Mouse (Mus musculus) liver (tissue): ENCODE measurements at regions not wholly inside any gene's neighbourhood (a gene's known extent, or its start where the extent isn't known, plus 50 kb on each side); places are given as distances from the start of the nearest gene placed in this dataset.

Experiments
- DNase-seq: peaks from one replicate; pipeline ENCODE4 v3.0.0-alpha.2; 2020; ENCODE audit warnings: mixed read lengths

- no peak for DNase-seq
Observed at GRCm38 (mm10) chr13:72809226-72809625, 180.6 kb downstream of the Irx2 start.

DNA sequence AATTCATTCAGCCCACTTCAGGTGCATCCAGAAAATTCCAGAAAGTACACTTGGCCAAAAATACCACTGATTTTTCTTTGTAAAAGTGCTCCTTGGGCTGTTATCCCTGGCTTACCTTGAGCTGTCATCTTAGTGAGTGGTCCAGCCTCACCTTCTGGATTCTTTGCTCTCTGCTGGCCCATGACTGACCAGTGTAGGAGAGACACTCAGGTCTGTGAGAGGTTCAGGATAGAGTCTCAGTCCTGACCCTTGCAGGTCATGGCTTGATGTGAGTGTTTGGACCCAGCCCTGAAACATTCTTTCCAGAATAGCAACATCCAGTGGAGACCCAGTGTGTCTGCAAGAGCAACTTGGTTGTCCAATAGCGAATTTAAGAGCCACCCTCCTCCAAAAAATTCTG is 182.0 kb downstream of the Irx2 start:
- no peak for DNase-seq

DNA sequence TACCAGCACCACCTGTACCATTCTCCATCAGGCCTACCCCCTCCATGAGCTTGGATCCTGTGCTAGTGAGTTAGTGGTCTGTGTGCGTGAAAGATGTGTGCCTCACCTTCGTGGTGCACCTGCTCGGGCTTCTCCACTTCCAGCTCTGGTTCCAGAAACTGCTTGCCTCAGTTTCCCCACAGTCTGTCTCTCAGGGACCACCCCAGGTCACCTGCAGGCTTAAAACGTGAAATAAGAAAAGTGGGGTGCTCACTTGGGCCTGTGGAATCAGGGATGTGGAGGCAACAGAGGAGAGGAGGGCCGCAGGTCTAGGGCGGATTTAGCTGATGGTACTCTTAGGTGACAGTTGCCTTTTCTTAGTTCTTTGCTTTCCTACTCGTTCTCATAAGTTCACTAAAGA is 186.0 kb downstream of the Irx2 start:
- no peak for DNase-seq

GRCm38 (mm10) chr13:72815236-72815932 is 186.8 kb downstream of the Irx2 start:
- no peak for DNase-seq

- no peak for DNase-seq
Observed at GRCm38 (mm10) chr13:72815933-72816553, 187.4 kb downstream of the Irx2 start.

DNA sequence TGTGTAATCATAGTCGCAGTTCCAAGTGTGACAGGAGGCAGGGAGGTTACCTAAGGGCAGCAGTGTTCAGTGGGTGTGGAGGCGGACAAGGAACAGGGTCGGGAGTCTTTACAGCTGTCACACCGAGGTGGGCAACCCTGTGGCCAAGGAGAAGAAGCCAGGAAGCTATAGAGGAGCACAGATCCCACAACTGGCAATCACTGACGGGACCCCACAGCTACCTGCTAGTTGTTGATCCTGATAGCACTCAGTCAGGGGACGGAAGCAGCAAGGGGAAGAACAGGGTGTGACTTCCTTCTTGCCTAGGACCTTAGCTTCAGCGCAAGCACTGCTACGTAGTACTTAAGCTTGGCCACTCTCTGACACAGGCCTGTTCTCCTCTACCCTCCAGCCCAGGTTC is 188.2 kb downstream of the Irx2 start:
- DNase-seq: no peak

DNA sequence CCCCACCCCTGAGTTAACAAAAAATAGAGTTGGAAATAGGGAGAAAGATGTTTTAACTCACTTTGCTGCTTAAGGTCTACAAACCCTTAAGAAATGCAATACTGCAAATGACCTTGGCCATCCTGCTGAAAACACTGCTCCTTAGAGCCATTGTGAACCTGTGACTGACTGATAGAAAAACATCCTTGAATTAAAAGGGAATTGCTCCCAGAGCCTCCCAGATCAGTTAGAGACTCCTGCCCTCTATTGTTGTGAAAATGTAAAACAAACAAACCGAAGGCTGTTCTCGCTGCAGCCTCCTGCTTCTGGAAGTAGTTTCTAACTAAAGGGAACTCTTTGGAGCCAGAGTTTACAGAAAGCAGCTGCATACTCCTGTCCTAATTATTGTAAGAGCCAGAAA is 188.9 kb downstream of the Irx2 start:
- DNase-seq: no peak

DNA sequence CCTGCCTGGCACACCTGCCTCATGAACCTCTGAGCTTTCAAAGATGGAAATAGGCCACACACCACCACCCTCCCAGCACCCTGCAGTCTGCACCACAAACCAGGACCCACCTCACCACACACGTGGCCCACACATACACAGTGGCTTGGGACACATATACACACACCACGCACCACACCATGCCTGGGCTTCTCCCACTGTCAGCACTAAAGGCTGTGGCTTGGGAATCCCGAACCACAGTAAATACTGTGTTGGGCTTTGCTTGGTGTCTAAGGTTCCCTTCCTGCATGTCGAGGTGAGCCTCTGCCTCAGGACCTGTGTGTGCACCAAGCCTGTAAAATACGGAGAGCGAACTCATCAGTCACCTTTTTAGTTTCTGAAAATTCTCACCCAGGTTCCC is 189.3 kb downstream of the Irx2 start:
- no peak for DNase-seq

DNA sequence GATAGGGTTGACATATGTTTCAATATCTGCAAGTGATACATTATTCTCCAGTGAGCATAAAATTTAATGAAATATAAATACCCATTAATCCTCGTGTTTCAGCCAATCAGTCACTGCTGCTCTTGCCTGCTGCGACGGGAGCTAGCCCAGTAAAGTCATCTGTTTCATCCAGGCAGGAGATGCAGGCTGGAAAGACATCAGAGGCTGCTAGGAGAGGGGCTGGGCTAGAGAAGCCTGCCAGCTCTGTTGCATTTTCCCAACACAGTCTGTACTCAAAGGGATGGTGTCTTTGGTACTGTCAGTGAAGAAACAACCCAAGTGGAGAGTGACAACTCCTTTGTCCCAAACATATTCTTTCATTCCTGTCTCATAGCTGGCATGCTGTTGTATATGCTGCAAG is 198.0 kb downstream of the Irx2 start:
- DNase-seq: no peak

GRCm38 (mm10) chr13:72829331-72829730 is 200.7 kb downstream of the Irx2 start:
- DNase-seq: no peak

DNA sequence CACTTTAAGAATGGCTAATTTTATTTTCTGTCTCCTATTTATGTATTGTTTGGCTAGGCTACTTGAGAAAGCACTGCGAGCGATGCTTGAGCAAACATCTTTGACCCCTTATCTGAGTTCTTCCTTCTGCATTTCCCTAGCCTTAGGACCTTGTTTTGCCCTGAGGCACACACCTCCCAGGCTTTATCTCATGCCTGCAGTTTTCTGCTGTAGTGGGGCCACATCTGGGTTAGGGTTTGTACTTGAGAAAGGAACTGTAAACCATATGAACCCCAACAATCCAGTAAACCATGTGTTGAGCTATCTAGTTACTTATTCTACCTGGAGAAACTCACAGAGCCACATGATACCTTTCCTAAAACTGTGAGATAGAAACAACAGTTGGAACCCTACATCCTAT is 204.7 kb downstream of the Irx2 start:
- no peak for DNase-seq

DNA sequence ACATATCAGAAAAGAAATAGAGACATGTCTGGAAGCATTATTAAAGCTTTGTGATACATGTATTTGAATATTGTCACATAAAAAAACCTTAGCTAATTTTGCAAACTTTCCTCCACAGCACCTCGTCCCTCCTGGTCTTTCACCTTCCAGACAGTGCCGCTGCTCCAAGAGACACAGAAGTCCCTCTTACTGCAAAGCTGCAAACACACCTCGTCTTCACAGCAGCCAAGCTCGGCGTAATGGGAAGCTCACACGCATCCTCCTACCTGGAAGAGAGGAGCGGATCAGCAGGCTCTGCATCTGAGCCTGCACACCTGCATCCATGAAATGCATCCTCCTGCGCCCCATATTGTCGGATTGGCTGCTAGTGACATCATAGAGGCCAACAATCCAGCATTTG is 208.4 kb downstream of the Irx2 start:
- DNase-seq: no peak

DNA sequence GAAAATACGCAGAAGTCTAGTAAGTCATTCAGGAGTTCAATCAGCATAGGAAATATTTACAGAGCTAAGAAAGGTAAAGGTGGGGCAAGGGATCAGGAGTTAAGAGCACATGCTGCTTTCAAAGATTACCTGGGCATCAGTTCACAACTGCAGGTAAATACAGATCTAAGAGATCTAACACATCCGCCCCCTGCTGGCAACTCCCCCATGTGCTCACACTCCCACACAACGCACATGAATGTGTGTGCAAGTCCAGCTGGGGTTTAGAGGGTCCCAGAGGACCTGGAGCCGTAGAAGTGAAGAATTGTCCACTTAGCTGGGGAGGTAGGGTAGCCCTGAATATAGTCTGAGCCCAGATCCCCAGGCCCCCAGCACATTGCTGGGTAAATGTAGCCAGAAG is 219.5 kb downstream of the Irx2 start:
- no peak for DNase-seq

DNA sequence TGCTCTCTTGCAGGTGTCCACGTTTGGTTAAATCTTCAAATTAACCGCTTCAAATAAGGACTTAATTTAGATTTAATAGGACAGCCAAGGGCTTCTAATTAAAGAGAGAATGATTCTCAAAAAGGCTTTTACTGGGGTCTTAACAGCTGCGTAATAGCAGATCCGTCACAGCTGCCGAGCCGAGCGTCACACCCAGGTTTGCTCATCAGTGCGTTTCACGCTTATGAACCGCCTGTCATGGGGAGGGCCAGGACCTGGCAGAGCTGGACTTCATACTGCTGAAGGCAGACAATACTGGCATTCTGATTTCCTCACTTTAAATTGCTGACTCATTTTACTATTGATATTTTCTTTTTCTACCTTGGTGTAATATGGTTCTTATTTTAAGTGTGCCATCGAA is 221.2 kb downstream of the Irx2 start:
- DNase-seq: no peak

DNA sequence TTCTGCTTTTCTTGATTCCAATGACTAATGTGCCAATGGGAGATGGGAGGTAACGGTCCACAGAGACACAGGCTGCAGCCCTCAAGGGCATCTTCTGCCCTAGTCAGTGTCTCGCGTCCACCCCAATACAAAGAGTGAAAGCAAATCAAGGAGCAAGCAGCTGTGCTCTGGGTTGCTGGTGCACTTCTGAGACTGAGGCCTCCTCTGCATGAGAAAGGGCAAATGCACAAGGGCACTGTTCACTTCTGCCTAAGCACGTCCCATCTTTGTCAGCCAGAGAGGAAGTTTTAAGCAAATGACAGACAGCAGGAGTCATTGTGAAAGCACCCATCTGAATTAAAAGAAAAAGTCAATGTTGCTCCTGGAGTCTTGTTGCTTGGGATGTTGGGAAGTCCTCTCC is 224.3 kb downstream of the Irx2 start:
- DNase-seq: no peak

DNA sequence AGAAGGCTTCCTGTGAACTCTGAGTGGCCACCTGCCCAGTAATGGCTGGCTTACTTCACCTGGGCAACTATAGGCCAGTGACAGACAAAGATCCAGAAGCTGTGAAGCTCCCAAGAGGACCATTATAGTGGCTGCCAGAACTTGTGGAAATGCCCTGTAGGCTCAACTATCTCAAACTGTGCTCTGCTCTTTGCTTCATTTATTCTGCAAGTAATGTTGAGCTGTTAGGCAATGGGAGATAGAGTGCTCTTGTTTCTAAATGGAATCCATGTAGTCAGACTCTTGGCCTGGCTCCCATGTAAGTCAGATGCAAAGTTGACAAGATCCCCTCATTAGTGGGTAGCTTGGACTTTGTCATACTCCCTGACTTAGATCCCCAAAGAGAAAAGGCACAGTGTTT is 247.3 kb downstream of the Irx2 start:
- no peak for DNase-seq

- no peak for DNase-seq
Observed at GRCm38 (mm10) chr13:72894982-72895381, 266.4 kb downstream of the Irx2 start.

- peak; percentile 34 for DNase-seq
Observed at GRCm38 (mm10) chr13:72902576-72902975, 274.0 kb downstream of the Irx2 start.

DNA sequence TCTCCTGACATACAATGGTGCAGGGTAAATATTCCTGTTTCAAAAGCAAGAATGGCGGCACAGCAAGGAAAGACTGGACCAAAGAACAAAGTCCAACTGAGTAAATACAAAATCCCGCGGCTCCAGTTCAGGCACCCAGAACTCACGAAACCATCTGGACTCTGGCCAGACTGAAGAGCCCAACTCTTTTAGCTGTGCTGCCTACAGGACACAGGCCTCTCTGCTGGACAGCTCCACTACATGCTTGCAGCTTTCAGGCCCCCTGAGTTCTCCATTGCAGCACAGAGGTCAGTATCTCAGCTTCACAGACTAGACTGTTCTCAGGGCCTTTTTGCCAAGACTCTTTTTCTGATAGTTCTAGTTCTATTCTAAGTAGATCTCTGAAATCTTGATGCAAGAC is 290.3 kb downstream of the Irx2 start:
- DNase-seq: peak; percentile 6

DNA sequence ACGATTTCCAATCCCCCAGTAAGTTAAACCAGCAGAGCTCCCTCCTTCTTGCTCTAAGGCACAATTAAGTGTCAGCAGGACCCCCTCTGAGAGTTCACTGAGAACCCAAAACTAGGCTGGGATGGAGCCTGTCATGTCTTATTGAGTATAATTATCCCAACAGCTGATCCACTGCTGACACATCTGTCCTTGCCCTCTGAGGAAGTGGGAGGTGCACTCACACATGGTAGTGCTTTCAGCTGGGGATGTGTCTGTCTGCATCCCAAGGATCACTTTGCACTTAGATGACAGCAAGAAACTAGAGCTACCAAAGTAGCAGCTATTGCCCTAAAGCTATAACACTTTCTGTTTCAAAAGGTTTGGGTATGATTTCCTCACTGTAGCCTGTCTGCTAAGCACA is 291.7 kb downstream of the Irx2 start:
- DNase-seq: no peak

GRCm38 (mm10) chr13:72924560-72925135 is 296.0 kb downstream of the Irx2 start:
- no peak for DNase-seq

GRCm38 (mm10) chr13:72937246-72937645 is 308.6 kb downstream of the Irx2 start:
- DNase-seq: no peak

DNA sequence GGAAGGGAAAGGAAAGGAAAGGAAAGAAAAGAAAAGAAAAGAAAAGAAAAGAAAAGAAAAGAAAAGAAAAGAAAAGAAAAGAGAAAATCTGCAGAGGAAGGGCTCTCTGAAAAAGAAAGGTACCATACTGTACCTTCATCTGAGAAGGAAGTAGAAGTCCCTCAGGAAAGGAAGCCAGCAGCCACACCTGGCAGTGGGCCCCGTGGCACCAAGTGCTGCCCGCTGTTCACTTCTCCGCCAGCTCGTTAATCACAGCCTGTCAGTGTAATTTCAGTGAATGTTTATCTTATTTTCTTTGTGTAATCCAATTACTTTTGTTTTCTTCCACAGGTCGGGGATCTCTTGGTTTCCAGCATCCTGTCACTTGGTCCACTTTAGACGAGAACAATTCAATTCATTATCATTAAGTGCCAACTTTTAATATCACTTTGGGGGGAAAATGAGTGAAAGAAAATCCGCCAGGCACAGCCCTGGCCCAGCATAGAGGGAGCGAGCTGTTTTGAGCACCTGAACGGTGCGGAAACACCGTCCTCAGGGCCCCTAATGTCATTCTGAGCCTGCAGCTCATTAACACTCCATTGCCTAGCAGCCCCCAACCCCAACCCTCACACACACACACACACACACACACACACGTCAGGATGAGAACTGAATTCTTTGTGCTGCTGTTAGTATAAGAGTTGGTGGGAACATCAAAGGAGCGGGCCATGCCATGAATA is 309.7 kb downstream of the Irx2 start:
- no peak for DNase-seq
